Mouse (Mus musculus): ENCODE measurements around the gene Taar8c. TPM values are rescaled to one million over a fixed set of nuclear protein-coding genes. Genes with fewer than 3 reads are reported as not detected.

Gene Taar8c
- total and polyA plus RNA-seq, 3 experiments: not detected

DNA sequence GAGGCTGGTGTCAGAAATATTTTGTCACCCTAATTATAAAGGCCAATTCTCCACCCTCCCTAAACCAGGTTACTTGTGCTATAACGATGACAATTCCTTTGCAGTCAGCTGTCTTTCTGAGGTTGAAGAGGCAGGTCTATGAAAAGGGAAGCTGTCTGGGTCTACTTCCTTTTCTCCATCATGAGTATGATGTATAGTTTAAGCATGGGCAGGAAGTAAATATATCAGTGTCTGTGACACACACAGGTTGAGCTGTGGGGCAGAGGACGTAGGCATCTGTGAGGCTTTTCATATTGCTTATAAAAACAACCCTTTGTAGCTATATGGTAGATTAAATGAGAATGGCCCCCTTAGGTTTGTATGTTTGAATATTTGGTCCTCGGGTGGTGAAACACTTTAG, 42.7 kb downstream of the Taar8c start:
- DNase-seq: no peak

DNA sequence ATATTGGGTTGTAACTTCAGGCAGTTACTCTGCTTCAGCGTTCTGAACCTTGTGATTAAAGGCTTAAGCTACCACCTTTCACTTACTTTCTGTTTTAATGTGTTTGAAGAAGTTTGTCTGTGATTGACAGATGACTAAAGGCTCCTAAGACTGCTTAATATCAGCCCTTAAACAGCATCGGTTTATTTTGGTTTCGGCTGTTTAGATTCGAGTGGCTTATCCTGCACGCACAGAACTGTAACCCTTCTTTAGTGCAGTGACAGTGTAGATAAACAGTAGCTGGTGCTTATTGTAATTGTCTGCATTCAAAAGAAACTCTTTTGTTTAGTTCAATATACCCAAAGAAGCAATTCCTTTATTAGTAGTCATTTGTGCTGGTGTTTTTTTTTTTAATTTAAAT, 49.7 kb downstream of the Taar8c start:
- no peak for DNase-seq

Other genes with a start within 250 kb of the Taar8c start
- gene Vnn1, start 207.2 kb downstream of the Taar8c start, total RNA-seq (2021): 10 to 100 TPM; 22.7 to 49.8 TPM
- 13.8 and 19.2 TPM in 2 replicates for gene Vnn1, start 207.2 kb downstream of the Taar8c start, polyA plus RNA-seq (2012; rRNA removed)
- not detected for gene Taar1, start 181.6 kb downstream of the Taar8c start, total RNA-seq (2021)
- gene Taar1, start 181.6 kb downstream of the Taar8c start, polyA plus RNA-seq (2012; rRNA removed): not detected in 2 replicates
- gene Taar2, start 163.3 kb downstream of the Taar8c start, total RNA-seq (2021): not detected
- not detected in 2 replicates for gene Taar2, start 163.3 kb downstream of the Taar8c start, polyA plus RNA-seq (2012; rRNA removed)
- not detected for gene Taar3, start 152.4 kb downstream of the Taar8c start, total RNA-seq (2021)
- gene Taar3, start 152.4 kb downstream of the Taar8c start, polyA plus RNA-seq (2012; rRNA removed): not detected in 2 replicates
- gene Taar4, start 141.4 kb downstream of the Taar8c start, total RNA-seq (2021): not detected
- gene Taar4, start 141.4 kb downstream of the Taar8c start, polyA plus RNA-seq (2012; rRNA removed): not detected in 2 replicates
- gene Taar5, start 131.2 kb downstream of the Taar8c start, total RNA-seq (2021): not detected
- not detected in 2 replicates for gene Taar5, start 131.2 kb downstream of the Taar8c start, polyA plus RNA-seq (2012; rRNA removed)
- not detected for gene Taar6, start 116.3 kb downstream of the Taar8c start, total RNA-seq (2021)
- not detected in 2 replicates for gene Taar6, start 116.3 kb downstream of the Taar8c start, polyA plus RNA-seq (2012; rRNA removed)
- gene Taar7a, start 108.4 kb downstream of the Taar8c start, total RNA-seq (2021): not detected
- not detected in 2 replicates for gene Taar7a, start 108.4 kb downstream of the Taar8c start, polyA plus RNA-seq (2012; rRNA removed)
- not detected for gene Taar7b, start 102.0 kb downstream of the Taar8c start, total RNA-seq (2021)
- not detected in 2 replicates for gene Taar7b, start 102.0 kb downstream of the Taar8c start, polyA plus RNA-seq (2012; rRNA removed)
- gene Taar7d, start 74.7 kb downstream of the Taar8c start, total RNA-seq (2021): not detected
- gene Taar7d, start 74.7 kb downstream of the Taar8c start, polyA plus RNA-seq (2012; rRNA removed): not detected in 2 replicates
- not detected for gene Taar7e, start 64.3 kb downstream of the Taar8c start, total RNA-seq (2021)
- not detected in 2 replicates for gene Taar7e, start 64.3 kb downstream of the Taar8c start, polyA plus RNA-seq (2012; rRNA removed)
- gene Taar7f, start 52.4 kb downstream of the Taar8c start, total RNA-seq (2021): not detected
- gene Taar7f, start 52.4 kb downstream of the Taar8c start, polyA plus RNA-seq (2012; rRNA removed): not detected in 2 replicates
- not detected for gene Taar8a, start 25.4 kb downstream of the Taar8c start, total RNA-seq (2021)
- not detected in 2 replicates for gene Taar8a, start 25.4 kb downstream of the Taar8c start, polyA plus RNA-seq (2012; rRNA removed)
- gene Taar8b, start 9.6 kb downstream of the Taar8c start, total RNA-seq (2021): not detected
- gene Taar8b, start 9.6 kb downstream of the Taar8c start, polyA plus RNA-seq (2012; rRNA removed): not detected in 2 replicates
- gene Taar9, start 7.6 kb upstream of the Taar8c start, total RNA-seq (2021): not detected
- not detected in 2 replicates for gene Taar9, start 7.6 kb upstream of the Taar8c start, polyA plus RNA-seq (2012; rRNA removed)
- gene Stx7, start 47.4 kb upstream of the Taar8c start, total RNA-seq (2021): 100 to 1,000 TPM; 115 to 182 TPM
- gene Stx7, start 47.4 kb upstream of the Taar8c start, polyA plus RNA-seq (2012; rRNA removed): 48.7 and 66.3 TPM in 2 replicates
- under 1 TPM in 1 of 2 experiments, not detected in 1; 0.10 TPM for gene Moxd1, start 121.6 kb upstream of the Taar8c start, total RNA-seq (2021)
- gene Moxd1, start 121.6 kb upstream of the Taar8c start, polyA plus RNA-seq (2012; rRNA removed): 0.61 and 1.7 TPM in 2 replicates

Measured in adrenal gland, adult 2 months (tissue).